Mouse (Mus musculus) cerebellum, adult 11 months (tissue): ENCODE measurements around the gene Sorcs1.

Experiments
- DNase-seq: peaks from one replicate; pipeline ENCODE4 v3.0.0; 2022

Sorcs1 gene

GRCm38 (mm10) chr19:50558771-50559170, 119.7 kb downstream of the Sorcs1 start:
- no peak for DNase-seq

- DNase-seq: no peak
Observed at GRCm38 (mm10) chr19:50534031-50534430, 144.4 kb downstream of the Sorcs1 start.

GRCm38 (mm10) chr19:50527835-50528234, 150.6 kb downstream of the Sorcs1 start:
- no peak for DNase-seq

- DNase-seq: no peak
Observed at GRCm38 (mm10) chr19:50526094-50526493, 152.4 kb downstream of the Sorcs1 start.

GRCm38 (mm10) chr19:50521943-50522342, 156.5 kb downstream of the Sorcs1 start:
- no peak for DNase-seq

GRCm38 (mm10) chr19:50515059-50515673, 163.3 kb downstream of the Sorcs1 start:
- no peak for DNase-seq

- no peak for DNase-seq
Observed at GRCm38 (mm10) chr19:50514309-50514830, 164.1 kb downstream of the Sorcs1 start.

- no peak for DNase-seq
Observed at GRCm38 (mm10) chr19:50502816-50503215, 175.6 kb downstream of the Sorcs1 start.

- no peak for DNase-seq
Observed at GRCm38 (mm10) chr19:50491121-50491520, 187.3 kb downstream of the Sorcs1 start.

GRCm38 (mm10) chr19:50490721-50491120, 187.7 kb downstream of the Sorcs1 start:
- no peak for DNase-seq

GRCm38 (mm10) chr19:50489786-50490185, 188.7 kb downstream of the Sorcs1 start:
- DNase-seq: no peak

GRCm38 (mm10) chr19:50488421-50488820, 190.0 kb downstream of the Sorcs1 start:
- DNase-seq: no peak

- no peak for DNase-seq
Observed at GRCm38 (mm10) chr19:50487768-50488167, 190.7 kb downstream of the Sorcs1 start.

GRCm38 (mm10) chr19:50486345-50486744, 192.1 kb downstream of the Sorcs1 start:
- no peak for DNase-seq

GRCm38 (mm10) chr19:50476774-50477173, 201.7 kb downstream of the Sorcs1 start:
- DNase-seq: peak; percentile 15

- DNase-seq: no peak
Observed at GRCm38 (mm10) chr19:50468592-50468991, 209.9 kb downstream of the Sorcs1 start.

- no peak for DNase-seq
Observed at GRCm38 (mm10) chr19:50464811-50465210, 213.6 kb downstream of the Sorcs1 start.

GRCm38 (mm10) chr19:50458581-50458980, 219.9 kb downstream of the Sorcs1 start:
- DNase-seq: no peak

GRCm38 (mm10) chr19:50457275-50457892, 221.1 kb downstream of the Sorcs1 start:
- DNase-seq: no peak

- no peak for DNase-seq
Observed at GRCm38 (mm10) chr19:50441099-50441498, 237.3 kb downstream of the Sorcs1 start.

- no peak for DNase-seq
Observed at GRCm38 (mm10) chr19:50440246-50440910, 238.1 kb downstream of the Sorcs1 start.

GRCm38 (mm10) chr19:50439464-50439881, 239.0 kb downstream of the Sorcs1 start:
- DNase-seq: no peak

GRCm38 (mm10) chr19:50422928-50423327, 255.5 kb downstream of the Sorcs1 start:
- no peak for DNase-seq
